Mouse (Mus musculus) monocyte, adult 5-6 weeks (primary cell): ENCODE data around the gene Rasl11a. TPM values are rescaled to one million over a fixed set of nuclear protein-coding genes. Genes with fewer than 3 reads are reported as not detected.
"Not testable (repeated sequence)": the region's sequence is repeated elsewhere in the genome, so short reads cannot be mapped to it uniquely, and the experiment has no call there.

Source experiments
- ATAC-seq: fragments of 153-309, 156-312 bp; replicated peaks from 2 replicates; pipeline ENCODE4 v1.8.0; 2017; ENCODE audit warnings: mild to moderate bottlenecking; ENCODE audit not compliant: low TSS enrichment, insufficient number of reproducible peaks, severe bottlenecking, poor library complexity, low FRiP score
- total RNA-seq: library from RNA; stranded (forward); fragments of 200-1000, 200-491, 200-594 nt; gene quantifications from 3 replicates; pipeline ENCODE4 v1.2.3, GENCODE M21; 2017

Gene Rasl11a
- total RNA-seq, 1 experiment from 2014 or later, result not detected

- ATAC-seq, result not testable (repeated sequence)
Observed at GRCm38 (mm10) chr5:146877882-146878281, 33.0 kb downstream of the Rasl11a start.

DNA sequence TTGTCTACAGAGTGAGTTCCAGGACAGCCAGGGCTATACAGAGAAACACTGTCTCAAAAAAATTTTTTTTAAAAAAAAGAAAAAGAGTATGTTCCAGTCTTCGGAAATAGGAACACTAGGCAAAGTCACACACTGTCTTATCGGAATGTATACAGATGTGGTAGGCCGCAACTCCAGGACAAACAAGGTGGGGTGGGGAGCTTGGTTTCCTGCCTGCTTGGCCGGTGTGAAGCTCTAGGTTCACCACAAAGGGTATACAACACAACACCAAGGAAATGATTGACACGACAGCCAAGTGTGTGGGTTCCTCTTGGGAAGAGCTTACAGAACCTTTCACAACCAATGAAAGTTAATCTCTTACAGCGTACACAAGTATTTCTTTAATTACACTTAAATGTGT, 37.4 kb downstream of the Rasl11a start:
- no peak for ATAC-seq

DNA sequence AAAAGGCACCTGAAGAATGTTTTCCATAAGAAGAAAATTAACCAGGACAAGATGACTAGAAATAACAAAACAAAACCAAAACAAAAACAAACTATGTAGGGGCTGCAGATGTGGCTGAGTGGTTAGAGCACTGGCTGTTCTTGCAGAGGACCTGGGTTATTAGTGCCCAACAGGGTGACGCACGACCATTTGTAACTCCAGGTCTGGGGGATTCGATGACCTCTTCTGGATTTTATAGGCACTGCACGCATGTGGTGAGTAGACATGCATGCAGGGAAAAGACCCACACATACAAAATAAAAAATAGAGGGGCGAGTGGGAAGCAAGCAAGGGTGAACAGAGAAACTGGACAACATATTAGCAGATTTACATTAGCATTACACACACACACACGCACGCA, 38.2 kb downstream of the Rasl11a start:
- ATAC-seq, result no peak

- no peak for ATAC-seq
Observed at GRCm38 (mm10) chr5:146883486-146884272, 38.8 kb downstream of the Rasl11a start.

GRCm38 (mm10) chr5:146891127-146891526, 46.3 kb downstream of the Rasl11a start:
- no peak for ATAC-seq

DNA sequence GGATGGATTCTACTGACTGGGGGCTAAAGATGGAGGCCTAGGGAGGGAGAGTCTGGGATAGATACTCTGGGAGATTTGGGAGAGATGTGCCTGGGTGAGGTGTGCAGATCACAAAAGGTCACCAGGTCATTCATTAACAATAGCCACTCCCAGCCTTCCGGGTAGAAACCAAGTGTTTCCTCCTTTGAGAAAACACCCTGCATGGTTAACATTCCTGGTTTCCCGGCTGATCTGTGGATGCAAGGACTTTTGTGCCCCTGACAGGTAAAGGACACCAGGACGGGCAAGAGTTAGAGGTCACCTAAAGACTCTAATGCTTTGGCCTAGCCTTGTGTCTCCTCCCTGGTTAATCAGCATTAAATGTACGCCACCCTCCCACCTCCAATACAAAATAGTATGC, 48.0 kb downstream of the Rasl11a start:
- ATAC-seq, result no peak

DNA sequence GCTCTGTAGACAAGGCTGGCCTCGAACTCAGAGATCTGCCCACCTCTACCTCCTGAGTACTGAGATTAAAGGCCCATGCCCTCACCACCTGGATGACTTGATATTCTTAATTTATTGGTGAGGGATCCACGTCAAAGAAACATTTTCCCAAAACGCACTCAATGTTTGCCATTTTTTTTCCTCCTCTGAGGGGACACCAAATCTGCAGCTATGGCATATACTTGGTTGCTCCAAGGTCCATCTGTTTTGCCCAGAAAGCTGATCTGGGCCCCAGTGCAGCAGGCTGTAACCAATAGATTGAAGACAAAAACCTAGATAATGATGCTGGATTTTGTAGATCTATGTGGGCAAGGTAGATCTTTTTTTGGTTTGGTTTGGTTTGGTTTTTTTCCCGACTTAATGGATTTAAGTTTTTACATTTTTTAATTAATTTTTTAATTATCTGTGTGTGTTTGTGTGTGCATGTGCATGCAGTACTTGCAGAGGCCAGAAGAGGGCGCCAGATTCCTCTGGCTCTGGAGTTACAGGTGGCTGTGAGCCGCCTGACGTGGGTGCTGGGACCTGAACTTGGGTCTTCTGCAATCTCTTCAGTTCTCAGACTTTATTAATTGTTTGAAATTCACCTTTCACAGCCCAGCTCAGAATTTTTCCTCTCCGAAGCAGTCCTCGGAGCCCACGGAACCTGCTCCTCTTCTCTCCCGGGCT, 48.8 kb downstream of the Rasl11a start:
- ATAC-seq, result no peak

DNA sequence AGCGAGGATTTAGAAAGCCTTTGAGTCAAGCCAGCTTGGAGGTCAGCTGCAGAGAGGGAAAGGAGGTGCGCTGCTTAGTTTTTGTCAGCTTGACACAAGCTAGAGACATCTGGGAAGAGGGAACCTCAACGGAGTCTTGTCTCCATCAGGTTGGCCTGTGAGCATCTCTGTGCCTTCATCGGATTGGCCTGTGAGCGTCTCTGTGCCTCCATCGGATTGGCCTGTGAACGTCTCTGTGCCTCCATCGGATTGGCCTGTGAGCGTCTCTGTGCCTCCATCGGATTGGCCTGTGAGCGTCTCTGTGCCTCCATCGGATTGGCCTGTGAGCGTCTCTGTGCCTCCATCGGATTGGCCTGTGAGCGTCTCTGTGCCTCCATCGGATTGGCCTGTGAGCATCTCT, 50.8 kb downstream of the Rasl11a start:
- ATAC-seq, result not testable (repeated sequence)

DNA sequence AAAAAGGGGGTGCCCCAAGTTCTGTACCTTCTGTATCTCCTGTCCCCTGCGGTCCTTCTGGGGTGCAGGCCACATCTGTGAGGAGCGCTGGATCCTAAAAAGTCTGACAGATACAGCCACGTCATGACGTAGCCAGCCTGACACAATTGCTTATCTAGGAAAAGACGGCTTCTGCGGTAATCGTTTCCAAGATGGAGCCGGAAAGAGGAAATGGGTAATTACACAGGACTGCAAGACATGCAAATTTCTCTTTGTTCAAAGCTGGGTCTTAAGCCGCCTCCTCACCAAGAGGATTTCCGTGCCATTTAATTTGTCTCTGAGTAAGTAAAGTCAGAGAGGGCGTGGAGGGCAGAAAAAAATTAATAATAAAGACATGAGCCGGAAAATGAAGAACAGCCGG, 52.1 kb downstream of the Rasl11a start:
- no peak for ATAC-seq

Other genes starting within 250 kb of the Rasl11a start
- gene Usp12, start 50.1 kb upstream of the Rasl11a start, total RNA-seq, result 79.2 to 105 TPM (median 81.8 TPM) in 3 replicates
- 1,238 to 1,537 TPM (median 1,512 TPM) in 3 replicates for gene Rpl21, start 12.2 kb upstream of the Rasl11a start, total RNA-seq
- 86.3 to 99.1 TPM (median 88.2 TPM) in 3 replicates for gene Gtf3a, start 103.6 kb downstream of the Rasl11a start, total RNA-seq
- gene Mtif3, start 118.7 kb downstream of the Rasl11a start, total RNA-seq, result 8.6 to 31.9 TPM (median 11.4 TPM) in 3 replicates
- 2.7 to 9.6 TPM (median 2.9 TPM) in 3 replicates for gene Lnx2, start 231.5 kb downstream of the Rasl11a start, total RNA-seq
- gene Polr1d, start 232.0 kb downstream of the Rasl11a start, total RNA-seq, result 89.9 to 107 TPM (median 97.4 TPM) in 3 replicates